Mouse (Mus musculus): Measurements from ENCODE around the gene Vps37b. TPM values are rescaled to one million over a fixed set of nuclear protein-coding genes. Genes with fewer than 3 reads are reported as not detected.
A peak's percentile ranks its signal among the peaks of the same experiment; 100 is the strongest.

The Vps37b gene
- polyA plus RNA-seq, 1 experiment from 2014 or later, result 50.7 TPM

DNA sequence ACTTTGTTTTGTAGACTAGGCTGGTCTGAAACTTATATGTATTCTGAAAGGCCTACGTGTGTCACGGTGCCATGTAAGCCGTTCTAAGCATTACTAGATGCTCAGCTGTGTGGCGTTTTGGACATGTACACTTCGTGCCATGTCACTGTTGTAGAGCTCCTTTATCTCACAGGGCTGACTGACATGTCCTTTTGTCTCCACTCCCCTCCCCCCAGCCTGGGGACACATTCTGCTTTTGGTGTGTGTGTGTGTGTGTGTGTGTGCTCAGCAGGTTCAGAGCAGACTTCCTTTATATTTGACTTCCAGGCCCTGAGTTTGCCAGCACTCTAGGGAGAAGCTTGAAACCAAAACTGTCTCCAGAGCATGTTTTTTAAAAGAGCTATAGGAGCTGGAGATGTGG, 4.8 kb upstream of the Vps37b start:
- Histone ChIP-seq H3K27ac (ENCODE audit: low read depth, low read length) (peak overlapping the region; percentile 37), H3K27me3 (ENCODE audit: control insufficient read depth, insufficient read depth, low read length) (no peaks in the 10 kb centered on the region), H3K4me3 (ENCODE audit: low read depth, low read length) (no peak overlapping the region), H3K4me1 (ENCODE audit: control insufficient read depth, insufficient read depth, low read length) (peaks cover 10% of the 10 kb centered on the region; the same call in 1 of the 2 replicates), H3K4me2 (no peak overlapping the region), H3K36me3 (ENCODE audit: control insufficient read depth, insufficient read depth, low read length) (no peaks in the 10 kb centered on the region), H3K9me3 (ENCODE audit: control insufficient read depth, low read length) (no peaks in the 10 kb centered on the region), H3K9ac (ENCODE audit: low read length) (no peak overlapping the region)
- 36% methylated on average over 5 of the region's 5 CpGs for WGBS
- ATAC-seq (ENCODE audit: low FRiP score), result peak; percentile 78
- peak; percentile 92 for DNase-seq (ENCODE audit: low spot score, missing footprints)

DNA sequence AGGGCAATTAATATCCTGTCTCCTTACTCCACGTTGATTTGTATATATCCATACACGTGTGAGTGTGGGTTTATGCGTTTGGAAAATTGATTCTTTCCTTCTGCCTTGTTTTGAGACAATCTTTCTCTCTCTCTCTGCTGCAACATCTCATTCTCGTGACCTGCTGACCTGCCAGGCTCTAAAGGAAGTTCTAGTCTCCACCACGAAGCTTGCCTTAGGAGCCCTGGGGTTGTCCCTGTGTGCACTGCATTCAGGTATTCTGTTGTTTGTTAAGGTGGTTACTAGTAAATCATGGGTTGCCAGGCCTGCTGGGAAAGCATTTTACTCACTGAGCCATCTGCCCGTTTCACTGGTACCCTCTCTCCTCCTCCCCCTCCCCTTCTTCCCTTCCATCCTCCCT, 4.3 kb upstream of the Vps37b start:
- no peak overlapping the region for H3K4me3 ChIP-seq (ENCODE audit: low read depth, low read length)
- DNase-seq (ENCODE audit: low spot score, missing footprints) (no peak), ATAC-seq (ENCODE audit: low FRiP score) (no peak)
- H3K4me2 ChIP-seq, result no peak overlapping the region
- H3K36me3 ChIP-seq (ENCODE audit: control insufficient read depth, insufficient read depth, low read length), result no peaks in the 10 kb centered on the region
- WGBS, result 36% methylated on average over 6 of the region's 6 CpGs
- H3K4me1 ChIP-seq (ENCODE audit: control insufficient read depth, insufficient read depth, low read length), result peaks cover 10% of the 10 kb centered on the region; the same call in 1 of the 2 replicates
- no peak overlapping the region for H3K9ac ChIP-seq (ENCODE audit: low read length)
- H3K9me3 ChIP-seq (ENCODE audit: control insufficient read depth, low read length), result no peaks in the 10 kb centered on the region
- no peaks in the 10 kb centered on the region for H3K27me3 ChIP-seq (ENCODE audit: control insufficient read depth, insufficient read depth, low read length)
- no peak overlapping the region for H3K27ac ChIP-seq (ENCODE audit: low read depth, low read length)

DNA sequence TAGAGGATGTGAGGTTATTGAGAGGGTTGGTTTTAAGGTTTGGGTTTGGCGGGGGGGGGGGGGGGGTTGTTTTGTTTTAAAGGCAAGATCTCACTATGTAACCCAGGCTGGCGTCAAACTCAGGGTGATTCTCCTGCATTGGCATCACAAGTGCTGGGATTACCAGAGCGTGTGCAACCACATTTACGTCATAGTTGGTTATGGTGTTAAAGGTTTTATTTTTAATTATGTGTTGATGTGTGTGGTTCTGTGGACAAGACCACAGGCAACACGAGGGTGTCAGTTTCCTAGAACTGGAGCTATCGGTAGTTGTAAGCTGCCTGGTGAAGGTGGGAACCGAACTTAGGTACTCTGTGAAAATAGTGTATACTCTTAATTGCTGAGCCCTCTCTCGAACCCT, 3.7 kb upstream of the Vps37b start:
- no peaks in the 10 kb centered on the region for H3K27me3 ChIP-seq (ENCODE audit: control insufficient read depth, insufficient read depth, low read length)
- H3K4me2 ChIP-seq, result no peak overlapping the region
- H3K27ac ChIP-seq (ENCODE audit: low read depth, low read length), result no peak overlapping the region
- H3K9me3 ChIP-seq (ENCODE audit: control insufficient read depth, low read length), result no peaks in the 10 kb centered on the region
- ATAC-seq (ENCODE audit: low FRiP score) (no peak), DNase-seq (ENCODE audit: low spot score, missing footprints) (no peak)
- no peak overlapping the region for H3K4me3 ChIP-seq (ENCODE audit: low read depth, low read length)
- no peak overlapping the region for H3K9ac ChIP-seq (ENCODE audit: low read length)
- H3K4me1 ChIP-seq (ENCODE audit: control insufficient read depth, insufficient read depth, low read length), result peaks cover 10% of the 10 kb centered on the region; the same call in 1 of the 2 replicates
- 80% methylated on average over 8 of the region's 8 CpGs for WGBS
- H3K36me3 ChIP-seq (ENCODE audit: control insufficient read depth, insufficient read depth, low read length), result no peaks in the 10 kb centered on the region

DNA sequence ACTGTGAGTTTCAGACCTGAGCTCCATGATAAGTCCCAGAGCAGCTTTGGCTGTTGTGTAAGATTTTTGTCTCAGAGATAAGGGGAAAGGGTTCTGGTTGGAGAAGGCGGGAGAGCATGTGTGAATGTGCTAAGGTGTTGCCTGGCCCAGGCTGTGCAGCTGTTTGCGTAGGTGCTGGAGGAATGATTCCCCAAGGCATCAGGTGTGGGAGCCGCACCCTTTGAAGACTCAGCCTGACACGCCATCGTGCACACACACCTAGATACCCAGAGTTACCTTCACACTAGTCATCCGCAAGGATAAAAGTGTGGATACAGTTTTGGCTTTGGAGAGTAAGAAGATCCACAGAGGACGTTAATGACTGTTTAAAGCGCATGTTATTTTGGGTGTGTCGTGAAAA, 3.3 kb upstream of the Vps37b start:
- H3K4me2 ChIP-seq, result no peak overlapping the region
- no peak overlapping the region for H3K9ac ChIP-seq (ENCODE audit: low read length)
- peaks cover 13% of the 10 kb centered on the region for H3K4me1 ChIP-seq (ENCODE audit: control insufficient read depth, insufficient read depth, low read length)
- H3K9me3 ChIP-seq (ENCODE audit: control insufficient read depth, low read length), result no peaks in the 10 kb centered on the region
- no peak for DNase-seq (ENCODE audit: low spot score, missing footprints)
- 92% methylated on average over 9 of the region's 9 CpGs for WGBS
- no peak overlapping the region for H3K4me3 ChIP-seq (ENCODE audit: low read depth, low read length)
- no peak for ATAC-seq (ENCODE audit: low FRiP score)
- no peaks in the 10 kb centered on the region for H3K27me3 ChIP-seq (ENCODE audit: control insufficient read depth, insufficient read depth, low read length)
- H3K36me3 ChIP-seq (ENCODE audit: control insufficient read depth, insufficient read depth, low read length), result no peaks in the 10 kb centered on the region
- no peak overlapping the region for H3K27ac ChIP-seq (ENCODE audit: low read depth, low read length)

DNA sequence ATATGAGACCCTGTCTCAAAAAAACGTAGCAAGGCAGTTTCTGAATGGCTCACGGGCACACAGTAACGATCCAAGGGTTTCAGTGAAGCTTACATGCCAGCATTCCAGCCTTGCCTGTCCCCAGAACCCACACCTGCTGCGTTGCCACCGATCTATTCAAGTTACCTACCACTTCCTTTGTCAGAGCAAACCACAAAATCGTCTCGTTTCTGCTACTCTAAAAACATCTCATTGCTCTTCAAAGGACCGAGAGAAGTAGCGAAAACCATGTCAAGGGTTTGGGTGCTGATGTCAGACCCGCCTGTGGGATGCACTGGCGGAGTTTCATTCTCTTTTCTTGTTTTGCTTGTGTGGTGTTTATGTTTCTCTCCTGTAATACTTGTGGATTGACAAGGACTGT, 2.4 kb upstream of the Vps37b start:
- Histone ChIP-seq H3K9me3 (ENCODE audit: control insufficient read depth, low read length) (no peaks in the 10 kb centered on the region), H3K4me3 (ENCODE audit: low read depth, low read length) (no peak overlapping the region), H3K27ac (ENCODE audit: low read depth, low read length) (no peak overlapping the region), H3K4me2 (no peak overlapping the region), H3K9ac (ENCODE audit: low read length) (no peak overlapping the region), H3K36me3 (ENCODE audit: control insufficient read depth, insufficient read depth, low read length) (no peaks in the 10 kb centered on the region), H3K4me1 (ENCODE audit: control insufficient read depth, insufficient read depth, low read length) (peaks cover 22% of the 10 kb centered on the region), H3K27me3 (ENCODE audit: control insufficient read depth, insufficient read depth, low read length) (no peaks in the 10 kb centered on the region)
- 79% methylated on average over 11 of the region's 11 CpGs for WGBS
- no peak for DNase-seq (ENCODE audit: low spot score, missing footprints)
- no peak for ATAC-seq (ENCODE audit: low FRiP score)

DNA sequence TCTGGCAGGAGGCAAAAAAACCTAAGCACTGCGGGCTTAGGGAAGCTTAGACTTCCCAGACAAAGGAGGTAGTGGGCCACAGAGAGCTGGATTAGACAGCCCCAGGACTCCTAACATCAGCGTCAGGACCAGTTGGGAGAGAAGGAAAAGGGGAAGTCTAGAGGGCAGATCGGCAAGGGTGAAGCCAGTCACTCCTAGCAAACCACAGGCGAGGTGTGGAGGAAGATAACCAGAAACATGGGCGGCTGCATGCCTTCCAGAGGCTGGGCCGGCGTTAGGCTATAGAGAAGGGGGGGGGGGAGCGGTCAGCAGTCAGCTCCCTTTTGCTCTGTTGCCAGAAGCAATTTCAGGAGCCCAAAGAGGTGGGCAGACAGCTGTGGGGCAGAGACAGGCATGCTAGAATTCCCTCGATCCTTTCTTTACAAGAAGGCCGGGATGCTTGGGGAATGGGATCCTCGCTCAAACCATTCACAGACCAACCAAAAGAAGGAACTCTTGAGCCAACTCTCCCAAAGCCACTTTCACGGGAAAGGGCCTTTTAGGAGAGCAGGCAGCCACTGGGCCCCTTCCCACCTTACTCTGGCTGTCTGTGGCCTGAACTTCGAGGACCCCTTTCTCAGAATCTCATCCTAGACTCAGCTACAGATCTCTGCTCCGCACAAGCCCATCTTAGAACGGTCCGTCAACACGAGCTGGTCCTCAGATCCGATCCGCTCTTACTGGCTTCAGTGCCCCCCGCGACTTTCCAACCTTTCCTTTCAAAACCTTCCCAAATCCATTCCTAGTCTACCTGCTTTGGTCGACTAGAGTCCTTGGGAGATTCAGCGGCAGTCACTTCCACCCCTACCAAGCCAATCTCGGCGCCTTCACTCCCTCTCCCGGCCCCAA, 758 bp downstream of the Vps37b start:
- H3K9me3 ChIP-seq (ENCODE audit: control insufficient read depth, low read length), result no peaks in the 10 kb centered on the region
- peak; percentile 45 for ATAC-seq (ENCODE audit: low FRiP score)
- WGBS, result 2% methylated on average over 25 of the region's 26 CpGs
- DNase-seq (ENCODE audit: low spot score, missing footprints), result peak; percentile 96
- peak overlapping the region; percentile 83 for H3K4me2 ChIP-seq
- H3K27me3 ChIP-seq (ENCODE audit: control insufficient read depth, insufficient read depth, low read length), result no peaks in the 10 kb centered on the region
- H3K4me1 ChIP-seq (ENCODE audit: control insufficient read depth, insufficient read depth, low read length), result peaks cover 41% of the 10 kb centered on the region
- peak overlapping the region; percentile 96 for H3K9ac ChIP-seq (ENCODE audit: low read length)
- H3K36me3 ChIP-seq (ENCODE audit: control insufficient read depth, insufficient read depth, low read length), result peaks cover 3% of the 10 kb centered on the region; the same call in 1 of the 2 replicates
- H3K27ac ChIP-seq (ENCODE audit: low read depth, low read length), result peak overlapping the region; percentile 74
- peak overlapping the region; percentile 89 for H3K4me3 ChIP-seq (ENCODE audit: low read depth, low read length)

DNA sequence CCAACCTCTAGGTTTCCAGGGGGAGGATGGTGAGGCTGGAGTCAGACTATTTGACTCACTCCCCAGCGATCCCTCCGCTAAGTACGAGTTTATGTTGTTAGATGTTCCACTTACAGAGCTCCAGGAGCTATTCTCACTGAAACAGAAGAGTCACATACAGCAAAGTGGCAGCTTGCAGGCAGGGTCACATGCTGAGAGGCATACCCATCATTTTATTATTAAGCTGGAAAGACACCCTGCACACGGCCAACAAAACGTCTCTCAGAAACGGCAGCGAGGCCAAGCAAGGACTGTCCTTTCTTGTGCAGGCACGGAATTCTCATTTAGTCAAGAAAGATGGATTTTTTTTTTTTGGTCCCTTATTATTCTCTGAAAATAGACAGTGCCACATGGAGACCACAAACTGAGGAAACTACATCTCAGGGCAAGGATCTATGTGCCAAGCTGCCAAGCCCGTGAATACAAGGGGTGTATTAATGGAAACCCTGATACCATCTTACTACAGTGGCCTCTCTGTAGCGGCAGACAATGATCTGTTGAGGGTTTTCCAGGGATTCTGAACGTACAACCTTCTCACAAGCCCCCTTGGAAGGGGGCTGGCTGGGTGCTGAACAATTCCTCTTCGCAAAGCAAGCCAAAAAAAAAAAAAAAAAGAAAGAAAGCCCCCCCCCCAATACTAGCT, 1.5 kb downstream of the Vps37b start:
- no peak for ATAC-seq (ENCODE audit: low FRiP score)
- Histone ChIP-seq H3K27me3 (ENCODE audit: control insufficient read depth, insufficient read depth, low read length) (no peaks in the 10 kb centered on the region), H3K4me1 (ENCODE audit: control insufficient read depth, insufficient read depth, low read length) (peaks cover 48% of the 10 kb centered on the region), H3K9ac (ENCODE audit: low read length) (peak overlapping the region; percentile 96), H3K36me3 (ENCODE audit: control insufficient read depth, insufficient read depth, low read length) (peaks cover 6% of the 10 kb centered on the region; the same call in 1 of the 2 replicates), H3K4me2 (peak overlapping the region; percentile 83), H3K27ac (ENCODE audit: low read depth, low read length) (peak overlapping the region; percentile 74), H3K9me3 (ENCODE audit: control insufficient read depth, low read length) (no peaks in the 10 kb centered on the region), H3K4me3 (ENCODE audit: low read depth, low read length) (peak overlapping the region; percentile 89)
- DNase-seq (ENCODE audit: low spot score, missing footprints), result no peak
- WGBS, result 37% methylated on average over 12 of the region's 12 CpGs

DNA sequence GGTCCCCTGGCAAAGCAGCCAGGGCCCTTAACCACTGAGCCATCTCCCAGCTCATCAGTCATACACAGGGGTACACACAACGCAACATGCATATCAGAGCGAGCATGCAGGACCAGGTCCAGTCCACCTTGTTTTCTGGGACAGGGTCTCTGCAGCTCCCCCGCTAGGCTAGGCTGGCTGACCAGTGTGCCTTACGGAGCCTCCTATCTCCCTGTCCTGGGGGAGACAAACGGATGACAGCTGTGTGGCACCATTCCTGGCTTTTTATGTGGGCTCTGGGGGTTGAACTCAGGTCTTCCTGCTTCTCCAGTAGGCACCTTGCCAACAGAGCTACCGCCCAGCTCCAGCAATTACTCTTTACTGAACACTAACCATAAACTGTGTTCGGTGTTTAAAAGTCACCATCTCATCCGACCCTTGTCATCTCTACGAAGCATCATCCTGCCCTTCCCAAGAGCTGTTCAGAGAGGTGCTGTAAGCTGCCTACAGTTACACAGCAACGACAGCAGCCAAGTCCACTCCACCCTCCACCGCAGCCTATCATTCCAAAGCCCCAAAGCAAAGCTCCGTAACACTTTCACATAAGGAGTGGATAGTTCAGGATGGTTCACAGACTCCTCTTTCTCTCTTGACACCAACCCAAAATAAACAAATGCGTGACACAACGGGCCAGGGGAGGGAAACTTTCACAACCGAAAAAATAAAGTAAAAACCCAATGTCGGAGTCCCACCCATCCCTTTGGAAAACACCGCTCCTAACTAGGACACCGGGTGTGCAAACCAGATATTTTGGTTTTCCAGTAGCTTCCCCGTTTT, 2.6 kb downstream of the Vps37b start:
- H3K4me2 ChIP-seq, result no peak overlapping the region
- H3K9ac ChIP-seq (ENCODE audit: low read length), result no peak overlapping the region
- DNase-seq (ENCODE audit: low spot score, missing footprints) (no peak), ATAC-seq (ENCODE audit: low FRiP score) (no peak)
- H3K27ac ChIP-seq (ENCODE audit: low read depth, low read length), result no peak overlapping the region
- WGBS, result 90% methylated on average over 19 of the region's 19 CpGs
- H3K9me3 ChIP-seq (ENCODE audit: control insufficient read depth, low read length), result no peaks in the 10 kb centered on the region
- H3K4me3 ChIP-seq (ENCODE audit: low read depth, low read length), result no peak overlapping the region; the same call in 1 of the 2 replicates
- peaks cover 58% of the 10 kb centered on the region for H3K4me1 ChIP-seq (ENCODE audit: control insufficient read depth, insufficient read depth, low read length)
- no peaks in the 10 kb centered on the region for H3K27me3 ChIP-seq (ENCODE audit: control insufficient read depth, insufficient read depth, low read length)
- peaks cover 6% of the 10 kb centered on the region; the same call in 1 of the 2 replicates for H3K36me3 ChIP-seq (ENCODE audit: control insufficient read depth, insufficient read depth, low read length)
